Mouse (Mus musculus) neural tube, embryonic 14.5 days (tissue): ENCODE data around the gene Cnot8. TPM values are rescaled to one million over a fixed set of nuclear protein-coding genes. Genes with fewer than 3 reads are reported as not detected.
"Not testable (repeated sequence)": the region's sequence is repeated elsewhere in the genome, so short reads cannot be mapped to it uniquely, and the experiment has no call there.

Experiments used
- ATAC-seq: fragments of 200-750 bp; cut with Nextera tagmentation; 2 replicates; pipeline ENCODE4 v1.8.0; 2017; ENCODE audit warnings: low read depth, mild to moderate bottlenecking, moderate TSS enrichment, moderate library complexity
- H3K27ac ChIP-seq: fragments of 300-500 bp; sonication (generic); 2 replicates; pipeline ENCODE4 v1.5.1; 2014; ENCODE audit warnings: low read depth, mild to moderate bottlenecking, control low read depth, low read length, moderate library complexity, mixed read lengths
- H3K27me3 ChIP-seq: fragments of 300-500 bp; sonication (generic); 2 replicates; pipeline ENCODE4 v1.6.1; 2014; ENCODE audit warnings: low read length; ENCODE audit not compliant: control insufficient read depth, insufficient read depth
- H3K36me3 ChIP-seq: fragments of 300-500 bp; sonication (generic); 2 replicates; pipeline ENCODE4 v1.6.1; 2014; ENCODE audit warnings: low read length, mixed read lengths; ENCODE audit not compliant: control insufficient read depth, insufficient read depth
- H3K4me1 ChIP-seq: fragments of 300-500 bp; sonication (generic); 2 replicates; pipeline ENCODE4 v1.6.1; 2014; ENCODE audit warnings: low read length; ENCODE audit not compliant: control insufficient read depth, insufficient read depth
- H3K4me2 ChIP-seq: fragments of 300-500 bp; sonication (generic); 2 replicates; pipeline ENCODE4 v1.6.1; 2014; ENCODE audit warnings: mild to moderate bottlenecking, low read depth, low read length, control low read depth
- H3K4me3 ChIP-seq: fragments of 300-500 bp; sonication (generic); 2 replicates; pipeline ENCODE4 v1.5.1; 2014; ENCODE audit warnings: low read depth, low read length, control low read depth, mixed read lengths
- H3K9ac ChIP-seq: fragments of 300-500 bp; sonication (generic); replicated peaks from 2 replicates; pipeline ENCODE4 v1.6.1; 2014; ENCODE audit warnings: low read depth, mild to moderate bottlenecking, control low read depth, low read length, mixed read lengths
- H3K9me3 ChIP-seq: fragments of 300-500 bp; sonication (generic); 2 replicates; pipeline ENCODE4 v1.6.1; 2016; ENCODE audit warnings: low read length; ENCODE audit not compliant: control insufficient read depth
- WGBS: fragments of 180-500 bp; shearing (Covaris S2); extraction: QIAGEN DNeasy Blood & Tissue Kit; methylation state at CpG from one replicate; pipeline ENCODE4 v1.1.7; 2014; 5-methylcytosine and 5-hydroxymethylcytosine counted together
- polyA plus RNA-seq: library from polyadenylated mRNA; unstranded; fragments of >200 nt; fragmentation: Nextera tagmentation; extraction: Ambion mirVana; gene quantifications from 2 replicates; pipeline ENCODE4 v1.2.1, GENCODE M21; 2014

The Cnot8 gene
- polyA plus RNA-seq, 1 experiment from 2014 or later: 107 TPM

DNA sequence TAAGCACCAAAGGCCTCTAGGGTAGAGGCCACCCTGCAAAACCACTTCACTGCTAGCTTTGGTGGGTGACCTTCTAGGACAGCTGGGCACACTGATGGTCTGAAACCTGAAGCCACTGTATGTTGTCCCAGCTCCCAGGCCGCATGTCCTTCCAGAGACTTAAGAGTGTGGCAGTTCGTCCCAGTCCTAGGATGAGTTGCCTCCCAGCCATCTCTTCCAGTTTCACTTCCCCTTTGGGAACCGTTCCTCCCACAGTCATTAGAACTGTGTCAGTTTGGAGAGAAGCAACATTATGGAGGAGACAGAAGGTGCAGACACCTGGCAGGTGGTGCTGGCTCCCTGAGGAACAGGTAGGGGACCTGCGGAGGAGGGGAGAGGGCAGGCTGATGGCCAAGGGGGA lies 11.4 kb upstream of the Cnot8 start:
- Histone ChIP-seq H3K4me3 (no peak overlapping the region), H3K36me3 (no peaks in the 10 kb centered on the region), H3K4me1 (no peaks in the 10 kb centered on the region), H3K9ac (no peak overlapping the region), H3K4me2 (no peak overlapping the region), H3K27ac (no peak overlapping the region), H3K9me3 (no peaks in the 10 kb centered on the region), H3K27me3 (no peaks in the 10 kb centered on the region)
- WGBS: 56% methylated on average over 4 of the region's 4 CpGs
- ATAC-seq: no peak

DNA sequence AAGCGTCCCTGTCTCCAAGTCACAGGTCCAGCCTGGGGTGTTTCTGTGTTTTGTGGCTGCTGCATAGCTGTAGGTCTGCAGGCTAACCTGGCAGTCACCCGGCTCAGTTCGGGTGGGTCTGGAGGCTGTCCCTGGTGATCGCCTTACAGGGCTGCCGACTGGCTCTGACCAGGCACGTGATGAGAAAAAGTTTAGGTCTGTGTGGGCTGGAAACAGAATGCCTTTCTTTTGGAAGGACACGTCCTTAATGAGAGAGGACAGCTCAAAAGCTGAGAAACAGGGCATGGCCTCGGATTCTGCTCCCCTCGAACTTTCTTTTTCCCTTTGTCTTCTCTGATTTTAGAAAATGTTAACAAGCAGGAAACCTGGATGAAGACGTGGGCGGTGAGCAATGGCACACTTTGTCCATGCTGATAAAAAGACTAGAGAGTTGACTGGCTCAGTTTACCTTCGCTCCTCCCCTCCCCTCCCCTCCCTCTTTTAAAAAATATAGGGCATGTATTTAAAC lies 10.9 kb upstream of the Cnot8 start, which contains the start of gene Gm12248:
Gene Gm12248 (minus strand): TSS at position 114 of the 508 bp plus-strand sequence.
- no peak for ATAC-seq
- no peak within 1 kb of the TSS for H3K9ac ChIP-seq
- H3K9me3 ChIP-seq: no peaks in the 10 kb centered on the region
- H3K4me3 ChIP-seq: no peak within 1 kb of the TSS
- H3K27me3 ChIP-seq: no peaks in the 10 kb centered on the region
- H3K36me3 ChIP-seq: no peaks in the 10 kb centered on the region
- H3K27ac ChIP-seq: no peak within 1 kb of the TSS
- WGBS: 21% methylated on average over 12 of the region's 12 CpGs
- no peak within 1 kb of the TSS for H3K4me2 ChIP-seq
- H3K4me1 ChIP-seq: no peaks in the 10 kb centered on the region

DNA sequence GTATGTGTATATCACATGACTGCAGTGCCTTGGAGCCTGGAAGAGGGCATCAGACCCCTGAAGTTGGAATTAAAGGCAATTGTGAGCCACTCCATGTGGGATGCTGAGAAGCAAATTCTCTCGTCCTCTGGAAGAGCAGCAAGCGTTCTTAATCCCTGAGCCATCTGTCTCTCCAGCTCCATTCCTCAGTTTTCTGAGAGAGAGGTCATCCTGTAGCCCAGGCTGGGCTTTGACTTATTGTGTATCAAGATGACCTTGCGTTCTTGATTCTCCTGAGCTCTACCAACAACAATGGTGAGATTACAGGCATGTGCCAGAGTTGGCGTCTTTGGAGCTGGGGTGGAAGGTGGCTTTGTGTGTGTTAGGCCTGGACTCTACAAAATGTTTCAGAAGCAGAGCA lies 9.2 kb upstream of the Cnot8 start:
- no peak overlapping the region for H3K4me2 ChIP-seq
- WGBS: 80% methylated on average over 4 of the region's 4 CpGs
- no peaks in the 10 kb centered on the region for H3K36me3 ChIP-seq
- no peaks in the 10 kb centered on the region; the same call in 1 of the 2 replicates for H3K27me3 ChIP-seq
- no peak overlapping the region for H3K4me3 ChIP-seq
- no peak for ATAC-seq
- no peak overlapping the region for H3K27ac ChIP-seq
- H3K9ac ChIP-seq: no peak overlapping the region
- no peaks in the 10 kb centered on the region for H3K9me3 ChIP-seq
- H3K4me1 ChIP-seq: no peaks in the 10 kb centered on the region

DNA sequence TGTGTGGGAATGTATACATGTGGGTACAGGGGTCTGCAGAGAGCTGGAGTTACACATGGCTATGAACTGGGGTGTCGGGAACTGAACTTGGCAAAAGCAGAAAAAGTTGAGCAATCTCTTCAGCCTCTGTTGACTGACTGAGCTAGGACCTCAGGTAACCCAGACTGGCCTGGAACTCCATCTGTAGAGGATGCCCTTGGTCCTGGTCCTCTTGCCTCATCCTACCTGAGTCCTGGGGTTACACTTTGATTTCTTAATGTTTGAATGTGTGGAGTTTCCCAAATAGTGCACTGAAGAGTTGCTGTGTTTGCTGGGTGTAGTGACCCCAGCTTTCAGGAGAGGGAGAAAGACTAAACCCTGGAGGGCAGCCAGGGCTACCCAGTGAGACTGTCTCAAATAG lies 8.4 kb upstream of the Cnot8 start:
- 83% methylated on average over 1 of the region's 1 CpGs for WGBS
- Histone ChIP-seq H3K36me3 (no peaks in the 10 kb centered on the region), H3K9ac (no peak overlapping the region), H3K27ac (no peak overlapping the region), H3K4me3 (no peak overlapping the region), H3K27me3 (no peaks in the 10 kb centered on the region; the same call in 1 of the 2 replicates), H3K4me2 (no peak overlapping the region), H3K4me1 (no peaks in the 10 kb centered on the region), H3K9me3 (no peaks in the 10 kb centered on the region)
- no peak for ATAC-seq

DNA sequence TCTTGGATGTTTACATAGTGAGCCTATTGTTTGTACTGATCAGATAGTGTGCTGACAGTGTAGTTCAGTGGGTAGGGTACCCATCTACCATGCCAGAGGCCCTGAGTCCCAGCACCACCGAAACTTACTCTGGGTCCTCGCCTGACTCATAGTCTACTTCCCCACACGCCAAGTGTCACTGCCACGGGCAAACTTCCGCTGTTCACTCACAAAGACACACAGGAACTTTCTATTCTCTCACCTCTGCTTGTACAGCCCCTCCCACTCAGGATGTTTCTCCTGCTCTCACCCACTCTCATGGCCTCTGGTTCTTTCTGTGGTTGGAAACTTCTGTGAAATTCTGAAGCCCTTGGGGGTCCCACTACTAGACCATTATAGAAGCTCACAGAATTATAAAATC lies 7.8 kb upstream of the Cnot8 start:
- H3K27me3 ChIP-seq: no peaks in the 10 kb centered on the region; the same call in 1 of the 2 replicates
- no peak overlapping the region for H3K9ac ChIP-seq
- 85% methylated on average over 5 of the region's 5 CpGs for WGBS
- H3K9me3 ChIP-seq: no peaks in the 10 kb centered on the region
- H3K27ac ChIP-seq: no peak overlapping the region
- no peak for ATAC-seq
- H3K4me2 ChIP-seq: no peak overlapping the region
- no peaks in the 10 kb centered on the region for H3K4me1 ChIP-seq
- H3K4me3 ChIP-seq: no peak overlapping the region
- H3K36me3 ChIP-seq: no peaks in the 10 kb centered on the region

DNA sequence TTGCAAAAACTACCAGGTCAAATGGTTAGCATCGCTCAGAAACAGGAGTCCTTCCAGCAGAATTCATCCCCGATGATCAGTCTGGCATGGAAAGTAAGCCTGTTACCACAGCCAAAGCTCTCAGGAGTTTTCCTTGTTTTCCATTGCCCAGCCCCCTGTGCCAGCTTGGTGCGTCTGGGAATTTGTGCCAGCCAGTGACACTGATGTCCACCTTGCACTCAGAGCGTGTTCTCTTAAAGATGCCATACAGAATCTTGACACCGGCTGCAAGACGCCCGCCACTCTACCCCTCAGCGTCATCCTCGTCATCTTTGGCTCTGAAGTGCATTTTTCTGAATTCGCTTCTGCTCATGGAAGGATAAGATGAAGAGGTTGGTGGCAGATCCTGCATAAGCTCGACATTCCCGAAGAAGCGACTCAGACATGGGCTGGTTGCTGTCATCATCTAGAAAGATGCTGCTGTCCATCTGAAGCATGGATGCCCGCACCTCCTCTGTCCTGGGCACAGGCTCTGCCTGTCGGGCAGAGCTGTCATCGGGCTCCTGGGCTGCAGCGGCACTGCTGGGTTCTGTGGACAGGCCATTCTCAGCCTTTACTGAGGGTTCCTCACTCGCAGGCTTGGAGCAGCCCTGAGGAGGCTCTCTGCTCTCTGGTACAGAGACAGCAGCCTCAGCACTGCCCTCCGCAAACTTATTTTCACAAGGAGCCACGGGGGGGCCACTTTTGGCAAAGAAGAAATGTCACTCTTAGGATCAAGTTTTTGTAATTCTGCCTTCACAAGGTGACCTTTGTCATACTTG lies 6.9 kb upstream of the Cnot8 start:
- Histone ChIP-seq H3K27me3 (no peaks in the 10 kb centered on the region; the same call in 1 of the 2 replicates), H3K27ac (no peak overlapping the region), H3K4me1 (no peaks in the 10 kb centered on the region), H3K36me3 (no peaks in the 10 kb centered on the region), H3K4me3 (no peak overlapping the region; the same call in 1 of the 2 replicates), H3K9ac (no peak overlapping the region), H3K9me3 (no peaks in the 10 kb centered on the region), H3K4me2 (peak overlapping the region; percentile 50)
- 52% methylated on average over 20 of the region's 20 CpGs for WGBS
- ATAC-seq: no peak

DNA sequence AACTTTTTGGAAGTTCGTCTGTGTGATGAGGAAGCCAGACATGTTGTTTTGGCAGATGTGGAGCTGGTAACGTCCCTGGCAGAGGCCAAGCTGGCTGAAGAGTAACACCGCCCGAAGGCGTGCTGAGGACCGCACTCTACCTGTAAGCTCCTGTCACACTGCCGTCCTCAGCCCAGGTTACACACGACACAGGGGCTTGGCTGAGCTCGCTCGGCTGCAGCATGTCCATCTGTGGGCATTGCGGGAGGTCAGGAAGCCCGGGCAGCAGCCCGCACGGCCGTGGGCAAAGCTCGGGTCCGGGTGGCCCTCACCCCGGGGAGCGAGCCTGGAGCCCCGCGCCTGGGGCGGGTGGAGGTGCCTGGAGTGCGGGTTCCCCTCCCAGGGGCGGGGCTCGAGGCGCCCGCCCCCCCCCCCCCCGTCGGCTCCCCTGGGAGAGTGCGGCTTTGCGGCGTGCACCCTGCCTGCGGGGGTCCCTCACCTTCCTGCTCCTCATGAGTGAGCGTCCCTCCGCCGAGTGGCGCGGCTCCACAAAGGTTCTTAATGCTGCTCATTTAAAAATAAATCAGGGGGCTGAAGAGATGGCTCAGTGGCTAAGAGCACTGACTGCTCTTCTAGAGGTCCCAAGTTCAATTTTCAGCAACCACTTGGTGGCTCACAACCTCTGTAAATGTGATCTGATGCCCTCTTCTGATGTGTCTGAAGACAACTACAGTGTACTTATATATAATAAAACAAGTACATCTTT lies 6.2 kb upstream of the Cnot8 start:
- WGBS: 6% methylated on average over 27 of the region's 38 CpGs
- H3K4me3 ChIP-seq: peak overlapping the region; percentile 22
- no peaks in the 10 kb centered on the region for H3K9me3 ChIP-seq
- H3K27me3 ChIP-seq: no peaks in the 10 kb centered on the region; the same call in 1 of the 2 replicates
- no peak for ATAC-seq
- no peaks in the 10 kb centered on the region for H3K4me1 ChIP-seq
- H3K27ac ChIP-seq: no peak overlapping the region
- peak overlapping the region; percentile 37; the same call in 1 of the 2 replicates for H3K9ac ChIP-seq
- H3K4me2 ChIP-seq: peak overlapping the region; percentile 50
- H3K36me3 ChIP-seq: no peaks in the 10 kb centered on the region

DNA sequence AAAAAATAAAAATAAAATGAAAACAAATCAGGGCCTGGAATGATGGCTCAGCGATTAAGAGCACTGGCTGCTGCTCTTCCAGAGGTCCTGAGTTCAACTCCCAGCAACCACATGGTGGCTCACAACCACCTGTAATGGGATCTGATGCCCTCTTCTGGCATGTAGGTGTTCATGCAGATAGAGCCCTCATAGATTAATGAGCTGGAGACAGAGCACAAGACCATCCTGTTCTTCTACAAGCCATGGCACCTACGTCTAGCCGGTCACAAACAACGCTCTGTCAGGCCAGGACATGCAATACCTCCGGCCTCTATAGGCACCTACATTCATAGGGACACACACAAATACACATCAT lies 5.6 kb upstream of the Cnot8 start:
- not testable (repeated sequence) for H3K4me3 ChIP-seq, H3K9ac ChIP-seq, H3K27ac ChIP-seq, H3K9me3 ChIP-seq, ATAC-seq, H3K4me2 ChIP-seq, H3K4me1 ChIP-seq, H3K27me3 ChIP-seq, H3K36me3 ChIP-seq
- 61% methylated on average over 5 of the region's 5 CpGs for WGBS

DNA sequence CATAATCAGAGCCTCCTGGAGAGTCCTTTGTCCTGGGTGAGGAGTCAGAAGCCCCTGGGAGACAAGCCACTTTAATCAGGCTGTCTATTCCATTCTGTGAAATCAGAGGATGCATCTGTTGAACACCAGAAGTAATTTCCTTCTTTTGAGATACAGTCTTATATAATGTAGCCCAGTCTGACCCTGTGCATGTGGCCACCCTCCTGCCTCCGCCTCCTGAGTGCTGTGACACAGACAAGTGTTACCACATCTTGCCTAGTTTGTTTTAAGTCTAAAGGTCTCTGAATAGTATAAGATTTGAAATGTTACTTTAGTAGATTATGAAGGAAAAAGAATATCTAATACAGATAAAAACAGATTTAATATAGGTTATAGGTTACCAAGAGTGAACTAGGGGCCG lies 3.9 kb upstream of the Cnot8 start:
- Histone ChIP-seq H3K4me1 (peaks cover 7% of the 10 kb centered on the region), H3K27me3 (no peaks in the 10 kb centered on the region; the same call in 1 of the 2 replicates), H3K4me2 (no peak overlapping the region), H3K27ac (no peak overlapping the region), H3K9me3 (no peaks in the 10 kb centered on the region), H3K9ac (no peak overlapping the region), H3K4me3 (no peak overlapping the region), H3K36me3 (no peaks in the 10 kb centered on the region)
- 90% methylated on average over 2 of the region's 2 CpGs for WGBS
- no peak for ATAC-seq
